Mouse (Mus musculus) myocyte (in vitro differentiated cells): ENCODE results near the gene 4930562C15Rik. TPM values are rescaled to one million over a fixed set of nuclear protein-coding genes. Genes with fewer than 3 reads are reported as not detected.

Experiments used
- H3K27me3 ChIP-seq: one replicate; pipeline ENCODE4 v1.6.1; 2011; ENCODE audit not compliant: control insufficient read depth, insufficient read depth, insufficient read length
- H3K36me3 ChIP-seq: one replicate; pipeline ENCODE4 v1.6.1; 2011; ENCODE audit not compliant: control insufficient read depth, insufficient read depth
- H3K4me2 ChIP-seq: one replicate; pipeline ENCODE4 v1.6.1; 2011; ENCODE audit warnings: low read depth, control low read depth
- H3K4me3 ChIP-seq: one replicate; pipeline ENCODE4 v1.5.1; 2011; ENCODE audit warnings: mild to moderate bottlenecking, control low read depth, moderate library complexity
- H3K79me2 ChIP-seq: one replicate; pipeline ENCODE4 v1.6.1; 2011; ENCODE audit not compliant: control insufficient read depth, insufficient read depth
- H3ac ChIP-seq: one replicate; pipeline ENCODE4 v1.6.1; 2011; ENCODE audit not compliant: control insufficient read depth, insufficient read length
- CEBPB ChIP-seq: IDR thresholded peaks from 2 replicates; pipeline ENCODE4 v1.6.1; 2011; ENCODE audit warnings: mild to moderate bottlenecking, moderate library complexity; ENCODE audit not compliant: poor library complexity, insufficient read depth, severe bottlenecking
- E2F4 ChIP-seq: IDR thresholded peaks from one replicate; pipeline ENCODE4 v1.6.1; 2011; ENCODE audit warnings: mild to moderate bottlenecking, control low read depth, moderate library complexity; ENCODE audit not compliant: insufficient read depth
- MAX ChIP-seq: IDR thresholded peaks from one replicate; pipeline ENCODE4 v1.6.1; 2011; ENCODE audit warnings: low read depth, mild to moderate bottlenecking, control low read depth
- MYOD1 ChIP-seq, 3 experiments: IDR thresholded peaks; one replicate each; pipeline ENCODE4 v1.6.1; 2011; ENCODE audit warnings: control low read depth in 2 of 3, low read depth in 2 of 3, mild to moderate bottlenecking in 2 of 3, moderate library complexity in 1 of 3; ENCODE audit not compliant: insufficient read length in 2 of 3, control insufficient read depth in 1 of 3
- MYOG ChIP-seq, 3 experiments: IDR thresholded peaks; one replicate each; pipeline ENCODE4 v1.6.1; 2011; ENCODE audit warnings: control low read depth in 2 of 3, low read depth in 2 of 3, mild to moderate bottlenecking in 2 of 3; ENCODE audit not compliant: insufficient read length in 2 of 3, control insufficient read depth in 1 of 3, insufficient read depth in 1 of 3
- POLR2A ChIP-seq: IDR thresholded peaks from one replicate; pipeline ENCODE4 v1.6.1; 2011; ENCODE audit warnings: low read depth, mild to moderate bottlenecking, control low read depth, moderate library complexity; ENCODE audit not compliant: insufficient read length
- POLR2AphosphoS2 ChIP-seq: IDR thresholded peaks from one replicate; pipeline ENCODE4 v1.6.1; 2011; ENCODE audit warnings: low read depth, control low read depth; ENCODE audit not compliant: insufficient read length
- REST ChIP-seq: IDR thresholded peaks from one replicate; pipeline ENCODE4 v1.6.1; 2011; ENCODE audit warnings: mild to moderate bottlenecking, control low read depth, moderate library complexity; ENCODE audit not compliant: insufficient read depth, insufficient read length
- SRF ChIP-seq: IDR thresholded peaks from one replicate; pipeline ENCODE4 v1.6.1; 2011; ENCODE audit warnings: low read depth; ENCODE audit not compliant: control insufficient read depth, insufficient read length
- TCF12 ChIP-seq: IDR thresholded peaks from one replicate; pipeline ENCODE4 v1.6.1; 2011; ENCODE audit warnings: mild to moderate bottlenecking, control low read depth; ENCODE audit not compliant: poor library complexity, insufficient read depth, severe bottlenecking
- TCF3 ChIP-seq: IDR thresholded peaks from one replicate; pipeline ENCODE4 v1.6.1; 2011; ENCODE audit warnings: low read depth, control low read depth; ENCODE audit not compliant: insufficient read length
- USF1 ChIP-seq: IDR thresholded peaks from one replicate; pipeline ENCODE4 v1.6.1; 2011; ENCODE audit warnings: low read depth, mild to moderate bottlenecking, control low read depth, moderate library complexity
- polyA plus RNA-seq: library from polyadenylated mRNA; unstranded; fragments of >200 nt; fragmentation: generic; extraction: Trizol; gene quantifications from one replicate; pipeline ENCODE4 v1.2.1, GENCODE M21; 2012; ENCODE audit warnings: missing spikeins

Gene 4930562C15Rik
- polyA plus RNA-seq, 1 experiment = 0.08 TPM

- no peaks in the 10 kb centered on the region for H3K27me3 ChIP-seq
- H3K79me2 ChIP-seq = no peaks in the 10 kb centered on the region
- no peak for TF ChIP-seq USF1
- TF ChIP-seq MYOG (IDR thresholded peaks at IDR 0.05; ENCODE audit: control insufficient read depth in 1 of 3, insufficient read depth in 1 of 3, insufficient read length in 2 of 3, low read depth in 2 of 3) = no peak
- TF ChIP-seq E2F4 = no peak
- no peak for TF ChIP-seq MAX
- TF ChIP-seq REST = no peak
- no peak for TF ChIP-seq CEBPB
- TF ChIP-seq POLR2A = no peak
- no peak for TF ChIP-seq TCF12
- no peak for TF ChIP-seq POLR2AphosphoS2
- TF ChIP-seq MYOD1 (IDR thresholded peaks at IDR 0.05; ENCODE audit: control insufficient read depth in 1 of 3, insufficient read length in 2 of 3, low read depth in 2 of 3) = no peak
- TF ChIP-seq TCF3 = no peak
- TF ChIP-seq SRF = no peak
- peaks cover 9% of the 10 kb centered on the region for H3K36me3 ChIP-seq
- no peak overlapping the region for H3K4me3 ChIP-seq
- no peak overlapping the region for H3ac ChIP-seq
- H3K4me2 ChIP-seq = no peak overlapping the region
Measured at GRCm38 (mm10) chr16:4916608-4917007, 81.4 kb downstream of the 4930562C15Rik start.

Other genes with a start within 250 kb of the 4930562C15Rik start
- 29.6 TPM for gene Glis2, start 240.7 kb upstream of the 4930562C15Rik start, polyA plus RNA-seq
- 98.6 TPM for gene Pam16, start 210.4 kb upstream of the 4930562C15Rik start, polyA plus RNA-seq
- gene Vasn, start 195.5 kb upstream of the 4930562C15Rik start, polyA plus RNA-seq = 34.7 TPM
- 69.5 TPM for gene Dnaja3, start 195.4 kb upstream of the 4930562C15Rik start, polyA plus RNA-seq
- 15.2 TPM for gene Coro7, start 155.6 kb upstream of the 4930562C15Rik start, polyA plus RNA-seq
- 13.3 TPM for gene Nmral1, start 116.1 kb upstream of the 4930562C15Rik start, polyA plus RNA-seq
- 46.7 TPM for gene Hmox2, start 109.1 kb upstream of the 4930562C15Rik start, polyA plus RNA-seq
- gene Cdip1, start 45.1 kb upstream of the 4930562C15Rik start, polyA plus RNA-seq = 44.9 TPM
- gene Ubald1, start 44.9 kb downstream of the 4930562C15Rik start, polyA plus RNA-seq = 79.5 TPM
- 59.3 TPM for gene Mgrn1, start 50.8 kb downstream of the 4930562C15Rik start, polyA plus RNA-seq
- 46.1 TPM for gene Nudt16l1, start 103.3 kb downstream of the 4930562C15Rik start, polyA plus RNA-seq
- gene Anks3, start 128.8 kb downstream of the 4930562C15Rik start, polyA plus RNA-seq = 25.2 TPM
- 0.04 TPM for gene Sept12, start 162.4 kb downstream of the 4930562C15Rik start, polyA plus RNA-seq
- 8.5 TPM for gene Smim22, start 171.9 kb downstream of the 4930562C15Rik start, polyA plus RNA-seq
- gene Rogdi, start 178.1 kb downstream of the 4930562C15Rik start, polyA plus RNA-seq = 50.5 TPM
- 37.0 TPM for gene Glyr1, start 214.4 kb downstream of the 4930562C15Rik start, polyA plus RNA-seq
- gene Ubn1, start 214.6 kb downstream of the 4930562C15Rik start, polyA plus RNA-seq = 12.9 TPM